Mouse (Mus musculus) lung, postnatal 0 days (tissue): ENCODE measurements around the gene Ceacam20.

ENCODE experiments used
- CTCF ChIP-seq: IDR thresholded peaks from 2 replicates; pipeline ENCODE4 v1.5.1; 2016; ENCODE audit warnings: antibody characterized with exemption, mild to moderate bottlenecking
- EP300 ChIP-seq: IDR thresholded peaks from 2 replicates; pipeline ENCODE4 v1.6.1; 2016; ENCODE audit warnings: antibody characterized with exemption, mild to moderate bottlenecking, control low read depth

- TF ChIP-seq CTCF (no peak), EP300 (no peak)
Observed at GRCm38 (mm10) chr7:19955861-19956260, 9.4 kb upstream of the Ceacam20 start.
